Mouse (Mus musculus) embryo, embryonic 11 days (tissue): ENCODE data around the gene Fcrl1.

Experiments
- DNase-seq: peaks from one replicate; pipeline ENCODE4 v3.0.0-alpha.2; 2015

Gene Fcrl1

GRCm38 (mm10) chr3:87411150-87411549 is 35.0 kb downstream of the Fcrl1 start:
- peak; percentile 81 for DNase-seq

GRCm38 (mm10) chr3:87420645-87421044 is 44.5 kb downstream of the Fcrl1 start:
- no peak for DNase-seq

DNA sequence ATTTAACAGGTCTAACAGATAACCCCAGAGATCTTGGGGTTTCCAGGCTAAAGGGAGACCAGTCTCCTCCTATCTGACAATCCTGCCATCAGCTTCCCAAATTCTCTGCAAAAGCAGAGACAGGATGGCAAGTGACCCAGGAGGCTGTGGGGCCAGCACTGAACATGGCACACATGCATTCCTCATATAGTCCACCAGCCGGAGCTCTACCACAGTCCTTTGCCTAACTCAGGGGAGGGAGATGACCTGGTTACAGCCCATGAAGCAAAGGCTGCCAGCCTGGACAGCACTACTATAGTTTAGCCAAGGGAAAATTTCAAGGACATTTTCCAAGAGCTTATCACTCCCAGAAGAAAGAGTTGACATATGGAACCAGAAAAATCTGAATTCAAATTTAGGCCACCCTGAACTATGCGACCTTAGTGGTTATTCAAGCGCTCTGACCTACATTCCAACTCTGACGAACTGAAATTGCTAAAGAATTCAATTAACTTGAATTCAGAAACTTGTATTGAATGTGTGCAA is 46.3 kb downstream of the Fcrl1 start:
- DNase-seq = no peak

DNA sequence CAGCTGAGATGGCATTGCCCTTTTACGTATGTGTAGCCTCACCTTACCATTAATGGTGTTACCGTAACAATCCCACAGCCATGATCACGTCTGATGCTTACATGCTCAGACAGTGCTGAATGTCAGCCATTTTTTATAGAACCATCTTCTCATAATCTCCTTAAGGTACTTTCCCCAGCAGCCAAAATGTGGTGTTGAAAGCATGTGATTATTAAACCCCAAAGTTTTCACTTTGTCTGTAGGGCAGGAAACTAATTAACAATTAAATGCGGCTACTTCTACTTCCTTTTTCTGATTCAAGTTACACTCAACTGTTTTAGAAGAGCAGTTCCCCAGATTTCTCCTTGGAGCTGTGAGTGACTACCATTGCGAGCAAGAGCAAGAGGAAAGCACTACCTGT is 59.3 kb downstream of the Fcrl1 start, which contains the start of gene Fcrl5:
Gene Fcrl5 (plus strand): TSS at position 295 of the 400 bp plus-strand sequence.
- DNase-seq = no peak

DNA sequence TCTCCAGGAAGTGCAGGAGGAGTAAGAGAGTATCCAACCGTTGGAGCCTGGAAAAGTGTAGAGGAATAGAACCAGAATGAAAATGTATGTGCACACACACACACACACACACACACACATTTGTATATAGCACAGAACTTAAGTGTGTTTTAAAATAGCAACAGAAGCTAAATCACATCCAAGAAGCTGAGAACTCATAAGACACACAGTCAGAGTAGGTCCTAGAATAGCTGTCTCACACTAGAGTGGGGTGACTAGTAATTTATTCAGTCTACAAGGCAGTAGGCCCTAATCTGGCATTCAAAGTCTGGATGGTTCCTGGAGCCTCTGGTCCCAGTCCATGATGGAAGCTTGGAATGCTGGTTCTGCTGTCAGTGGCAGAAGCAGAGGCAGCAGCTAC is 64.4 kb downstream of the Fcrl1 start:
- no peak for DNase-seq

DNA sequence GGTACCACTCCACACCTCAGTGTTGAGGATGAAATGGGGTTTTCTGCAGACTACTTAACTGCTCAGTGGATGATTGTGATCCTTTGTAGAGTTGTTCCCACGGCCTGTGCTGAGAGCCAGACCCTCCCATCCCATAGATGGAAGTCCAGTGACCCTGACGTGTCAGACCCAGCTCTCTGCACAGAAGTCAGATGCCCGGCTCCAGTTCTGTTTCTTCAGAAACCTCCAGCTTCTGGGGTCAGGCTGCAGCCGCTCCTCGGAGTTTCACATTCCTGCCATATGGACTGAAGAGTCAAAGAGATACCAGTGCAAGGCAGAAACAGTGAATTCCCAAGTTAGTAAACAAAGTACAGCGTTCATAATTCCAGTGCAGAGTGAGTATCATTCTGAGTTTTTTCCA is 67.8 kb downstream of the Fcrl1 start:
- DNase-seq = no peak
